Mouse (Mus musculus): Measurements from ENCODE around the gene Abcg5. TPM values are rescaled to one million over a fixed set of nuclear protein-coding genes. Genes with fewer than 3 reads are reported as not detected.

The Abcg5 gene
- polyA plus RNA-seq, 1 experiment from 2014 or later, result 1.8 TPM

DNA sequence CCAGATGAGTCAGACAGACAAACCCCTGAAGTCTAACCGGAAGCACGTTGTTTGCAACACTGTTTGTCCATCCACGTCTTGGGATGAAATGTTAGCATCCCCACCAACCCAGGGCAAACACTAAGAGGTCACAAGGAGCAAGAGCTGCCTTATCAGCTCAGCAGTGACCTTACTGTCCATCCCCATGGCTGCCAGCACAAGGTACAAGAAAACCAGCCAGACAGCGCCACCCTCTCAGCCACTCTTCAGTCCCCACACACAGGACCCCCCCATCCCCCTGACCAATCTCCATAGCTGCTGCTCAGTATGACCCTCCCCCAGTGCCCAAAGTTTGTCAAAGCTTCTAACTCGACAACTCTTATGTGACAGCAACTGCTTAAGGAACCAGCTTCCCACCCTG lies 34.6 kb upstream of the Abcg5 start:
- no peaks in the 10 kb centered on the region for H3K27me3 ChIP-seq (ENCODE audit: control insufficient read depth, insufficient read depth, low read length)

DNA sequence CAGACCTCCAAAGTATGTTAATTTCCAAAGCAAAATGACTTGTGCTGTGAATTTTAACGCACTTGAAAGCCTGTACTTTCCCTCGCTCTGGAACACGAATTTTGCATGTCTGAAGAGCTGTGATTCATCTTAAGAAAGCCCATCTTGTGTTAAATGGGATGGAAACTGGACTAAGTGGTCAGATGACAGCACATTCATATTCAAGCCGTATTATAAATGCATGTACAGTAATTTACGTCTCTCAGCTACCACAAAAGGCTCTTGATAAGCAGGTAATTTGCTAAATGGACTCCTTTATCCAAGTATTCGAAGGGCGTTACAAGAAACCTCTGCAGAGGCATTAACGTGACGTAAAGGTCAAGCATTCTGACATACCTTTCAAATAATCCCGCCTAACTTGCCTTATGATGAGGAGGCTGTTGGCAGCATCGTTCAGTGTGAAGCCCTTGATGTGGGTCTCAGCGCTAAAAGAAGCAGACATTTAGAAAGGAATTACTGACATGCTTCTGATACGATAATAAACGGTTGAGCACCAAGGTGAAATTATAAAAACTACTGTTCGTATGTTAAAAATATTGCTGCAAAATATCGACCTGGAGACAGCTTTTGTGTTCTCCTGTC lies 33.6 kb upstream of the Abcg5 start:
- ATAC-seq (ENCODE audit: insufficient number of reproducible peaks, insufficient read depth, low FRiP score, low read depth), result no peak

More for the DNA sequence above, 34.6 kb upstream of the Abcg5 start:
- no peak for ATAC-seq (ENCODE audit: insufficient number of reproducible peaks, insufficient read depth, low FRiP score, low read depth)
- H3K4me3 ChIP-seq (ENCODE audit: low read depth, low read length), result no peak overlapping the region
- no peaks in the 10 kb centered on the region for H3K9me3 ChIP-seq (ENCODE audit: control insufficient read depth, low read depth, low read length)
- H3K4me1 ChIP-seq (ENCODE audit: control insufficient read depth, insufficient read depth, low read length), result 0 out of 2 replicates have a peak, but pooled peaks cover 3% of the 10 kb centered on the region
- no peak overlapping the region for H3K9ac ChIP-seq (replicated peaks; ENCODE audit: low read depth, low read length)
- H3K36me3 ChIP-seq (ENCODE audit: control insufficient read depth, insufficient read depth, low read length), result peaks cover 13% of the 10 kb centered on the region; the same call in 1 of the 2 replicates
- H3K4me2 ChIP-seq (replicated peaks; ENCODE audit: low read depth, low read length), result no peak overlapping the region
- H3K27ac ChIP-seq (ENCODE audit: low read length), result no peak overlapping the region
- 77% methylated on average over 5 of the region's 5 CpGs for WGBS

DNA sequence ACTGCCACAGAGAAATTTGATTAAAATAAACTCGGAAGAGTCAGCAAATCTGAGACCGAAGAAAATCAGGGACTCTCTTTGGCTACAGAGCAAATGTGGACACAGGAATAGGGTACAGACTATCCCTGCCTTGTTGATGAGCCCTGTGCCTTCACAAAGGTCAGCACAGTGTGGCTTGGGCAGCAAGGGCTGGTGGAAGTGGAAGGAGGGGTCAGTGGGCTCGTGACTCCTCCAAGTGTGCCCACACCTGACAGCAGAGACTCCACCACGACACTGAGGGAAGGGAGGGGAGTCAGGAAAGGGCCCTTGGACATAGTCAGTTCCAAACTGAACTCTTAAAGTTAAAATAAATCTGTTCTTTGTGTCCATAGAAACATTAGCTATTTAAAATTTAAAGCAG lies 32.1 kb upstream of the Abcg5 start:
- Histone ChIP-seq H3K27me3 (ENCODE audit: control insufficient read depth, insufficient read depth, low read length) (no peaks in the 10 kb centered on the region), H3K4me3 (ENCODE audit: low read depth, low read length) (no peak overlapping the region), H3K36me3 (ENCODE audit: control insufficient read depth, insufficient read depth, low read length) (peaks cover 12% of the 10 kb centered on the region; the same call in 1 of the 2 replicates), H3K4me2 (replicated peaks; ENCODE audit: low read depth, low read length) (no peak overlapping the region), H3K4me1 (ENCODE audit: control insufficient read depth, insufficient read depth, low read length) (0 out of 2 replicates have a peak, but pooled peaks cover 3% of the 10 kb centered on the region), H3K9ac (replicated peaks; ENCODE audit: low read depth, low read length) (no peak overlapping the region), H3K9me3 (ENCODE audit: control insufficient read depth, low read depth, low read length) (no peaks in the 10 kb centered on the region), H3K27ac (ENCODE audit: low read length) (no peak overlapping the region)
- ATAC-seq (ENCODE audit: insufficient number of reproducible peaks, insufficient read depth, low FRiP score, low read depth), result no peak
- 65% methylated on average over 4 of the region's 4 CpGs for WGBS

More for the DNA sequence above, 33.6 kb upstream of the Abcg5 start:
- H3K9me3 ChIP-seq (ENCODE audit: control insufficient read depth, low read depth, low read length), result no peaks in the 10 kb centered on the region
- H3K27me3 ChIP-seq (ENCODE audit: control insufficient read depth, insufficient read depth, low read length), result no peaks in the 10 kb centered on the region
- H3K4me2 ChIP-seq (replicated peaks; ENCODE audit: low read depth, low read length), result no peak overlapping the region
- H3K4me1 ChIP-seq (ENCODE audit: control insufficient read depth, insufficient read depth, low read length), result 0 out of 2 replicates have a peak, but pooled peaks cover 3% of the 10 kb centered on the region
- H3K36me3 ChIP-seq (ENCODE audit: control insufficient read depth, insufficient read depth, low read length), result peaks cover 9% of the 10 kb centered on the region; the same call in 1 of the 2 replicates
- WGBS, result 56% methylated on average over 16 of the region's 16 CpGs
- H3K4me3 ChIP-seq (ENCODE audit: low read depth, low read length), result no peak overlapping the region
- H3K27ac ChIP-seq (ENCODE audit: low read length), result no peak overlapping the region
- H3K9ac ChIP-seq (replicated peaks; ENCODE audit: low read depth, low read length), result no peak overlapping the region

DNA sequence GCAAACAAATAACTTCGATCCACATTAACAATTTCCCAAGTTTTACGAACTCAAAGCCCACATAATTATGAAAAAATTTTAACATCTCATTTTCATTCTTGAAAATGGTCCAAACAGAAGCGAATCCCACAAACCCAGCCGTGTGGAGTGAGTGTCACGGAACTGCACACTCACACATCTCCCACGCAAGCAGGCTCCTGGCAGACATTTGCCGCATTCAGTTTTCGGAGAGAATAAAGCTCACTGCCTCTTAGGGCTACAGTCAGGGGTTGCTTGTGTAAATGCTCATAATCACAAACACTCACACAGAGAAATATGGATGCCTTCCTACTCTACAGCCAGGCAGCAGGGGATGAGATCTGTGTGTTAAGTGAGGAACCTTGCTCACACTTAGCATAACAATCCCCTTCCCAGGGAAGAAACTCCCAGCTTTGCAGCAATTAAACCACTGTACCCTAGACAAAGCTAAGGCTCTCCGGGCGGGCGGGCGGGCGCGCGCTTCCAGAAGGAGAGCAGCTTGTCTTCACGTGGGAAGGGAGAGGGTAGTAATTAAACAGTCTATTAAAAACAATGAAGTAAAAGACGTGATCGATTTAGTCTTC lies 30.9 kb upstream of the Abcg5 start:
- no peak for ATAC-seq (ENCODE audit: insufficient number of reproducible peaks, insufficient read depth, low FRiP score, low read depth)
- Histone ChIP-seq H3K36me3 (ENCODE audit: control insufficient read depth, insufficient read depth, low read length) (peaks cover 15% of the 10 kb centered on the region; the same call in 1 of the 2 replicates), H3K9me3 (ENCODE audit: control insufficient read depth, low read depth, low read length) (no peaks in the 10 kb centered on the region), H3K27ac (ENCODE audit: low read length) (no peak overlapping the region), H3K27me3 (ENCODE audit: control insufficient read depth, insufficient read depth, low read length) (no peaks in the 10 kb centered on the region), H3K4me1 (ENCODE audit: control insufficient read depth, insufficient read depth, low read length) (peaks cover 3% of the 10 kb centered on the region; the same call in 1 of the 2 replicates), H3K4me3 (ENCODE audit: low read depth, low read length) (no peak overlapping the region), H3K4me2 (replicated peaks; ENCODE audit: low read depth, low read length) (no peak overlapping the region), H3K9ac (replicated peaks; ENCODE audit: low read depth, low read length) (no peak overlapping the region)
- 91% methylated on average over 18 of the region's 18 CpGs for WGBS

DNA sequence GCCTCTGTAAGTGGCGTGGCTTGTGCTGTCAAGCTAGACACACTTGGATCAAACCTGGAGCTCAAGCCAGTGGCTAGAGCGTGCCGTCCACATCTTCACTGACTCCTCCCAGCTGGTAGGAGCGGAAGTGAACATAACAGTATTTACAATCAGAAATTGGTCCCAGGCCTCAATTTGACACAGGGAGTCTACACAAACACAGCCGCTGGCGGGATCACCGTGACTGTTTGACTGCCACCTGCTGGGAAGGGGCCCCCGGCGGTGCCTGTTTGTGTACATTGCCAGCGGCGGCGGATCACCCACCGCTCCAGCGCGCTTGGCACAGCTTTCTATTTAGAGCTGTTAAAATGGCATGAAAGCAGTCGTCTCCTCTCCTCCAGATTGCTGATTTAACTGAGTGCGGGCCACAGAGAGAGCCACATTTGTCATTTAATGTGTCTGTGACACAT lies 26.6 kb upstream of the Abcg5 start:
- no peak overlapping the region for H3K27ac ChIP-seq (ENCODE audit: low read length)
- peaks cover 13% of the 10 kb centered on the region for H3K36me3 ChIP-seq (ENCODE audit: control insufficient read depth, insufficient read depth, low read length)
- no peak overlapping the region for H3K9ac ChIP-seq (replicated peaks; ENCODE audit: low read depth, low read length)
- ATAC-seq (ENCODE audit: insufficient number of reproducible peaks, insufficient read depth, low FRiP score, low read depth), result no peak
- H3K9me3 ChIP-seq (ENCODE audit: control insufficient read depth, low read depth, low read length), result no peaks in the 10 kb centered on the region
- no peak overlapping the region for H3K4me3 ChIP-seq (ENCODE audit: low read depth, low read length)
- H3K4me1 ChIP-seq (ENCODE audit: control insufficient read depth, insufficient read depth, low read length), result peaks cover 1% of the 10 kb centered on the region; the same call in 1 of the 2 replicates
- no peaks in the 10 kb centered on the region for H3K27me3 ChIP-seq (ENCODE audit: control insufficient read depth, insufficient read depth, low read length)
- H3K4me2 ChIP-seq (replicated peaks; ENCODE audit: low read depth, low read length), result no peak overlapping the region
- 64% methylated on average over 17 of the region's 17 CpGs for WGBS

DNA sequence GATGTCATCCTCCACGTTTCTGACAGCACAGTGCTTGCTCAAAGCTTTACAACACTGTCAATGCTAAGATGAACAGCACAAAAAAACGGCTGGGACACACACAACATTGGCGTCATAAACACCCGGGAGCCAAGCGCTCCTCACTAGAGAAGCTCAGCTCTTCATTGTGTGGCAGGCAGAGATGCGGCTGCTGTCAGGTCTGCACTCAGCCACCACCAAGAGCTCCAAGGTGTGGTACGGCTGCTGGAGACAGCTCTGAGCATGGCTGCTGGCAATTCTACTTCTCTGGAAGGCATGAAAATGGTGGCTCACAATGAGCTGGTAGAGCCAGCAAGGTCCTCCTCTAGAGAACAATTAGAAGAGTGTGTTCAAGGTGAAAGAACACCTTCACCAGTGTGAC lies 26.0 kb upstream of the Abcg5 start:
- Histone ChIP-seq H3K27ac (ENCODE audit: low read length) (no peak overlapping the region), H3K27me3 (ENCODE audit: control insufficient read depth, insufficient read depth, low read length) (no peaks in the 10 kb centered on the region), H3K9ac (replicated peaks; ENCODE audit: low read depth, low read length) (no peak overlapping the region), H3K9me3 (ENCODE audit: control insufficient read depth, low read depth, low read length) (no peaks in the 10 kb centered on the region), H3K4me1 (ENCODE audit: control insufficient read depth, insufficient read depth, low read length) (no peaks in the 10 kb centered on the region; the same call in 1 of the 2 replicates), H3K4me3 (ENCODE audit: low read depth, low read length) (no peak overlapping the region), H3K4me2 (replicated peaks; ENCODE audit: low read depth, low read length) (no peak overlapping the region), H3K36me3 (ENCODE audit: control insufficient read depth, insufficient read depth, low read length) (peaks cover 13% of the 10 kb centered on the region)
- 77% methylated on average over 7 of the region's 7 CpGs for WGBS
- no peak for ATAC-seq (ENCODE audit: insufficient number of reproducible peaks, insufficient read depth, low FRiP score, low read depth)

DNA sequence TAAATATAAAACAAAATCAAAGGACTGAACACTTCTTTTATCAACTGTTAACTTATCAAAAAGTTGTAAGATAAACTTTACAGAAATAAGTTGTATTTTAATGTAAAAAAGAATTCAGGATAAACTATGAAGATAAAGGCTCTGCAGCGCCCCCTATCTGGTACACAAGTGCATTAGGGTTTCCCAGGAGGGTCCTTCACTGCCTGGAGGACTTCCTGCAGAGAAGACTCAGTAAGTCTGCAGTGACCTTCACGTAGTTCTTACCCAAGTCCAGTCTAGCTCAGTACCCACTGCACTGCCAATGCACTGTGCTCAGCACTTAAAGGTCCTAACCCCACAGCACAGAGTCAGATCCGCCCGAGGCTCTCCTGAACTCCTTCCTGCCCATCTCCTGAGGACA lies 24.6 kb upstream of the Abcg5 start:
- Histone ChIP-seq H3K4me3 (ENCODE audit: low read depth, low read length) (no peak overlapping the region), H3K4me1 (ENCODE audit: control insufficient read depth, insufficient read depth, low read length) (no peaks in the 10 kb centered on the region; the same call in 1 of the 2 replicates), H3K27ac (ENCODE audit: low read length) (no peak overlapping the region), H3K27me3 (ENCODE audit: control insufficient read depth, insufficient read depth, low read length) (no peaks in the 10 kb centered on the region), H3K36me3 (ENCODE audit: control insufficient read depth, insufficient read depth, low read length) (peaks cover 13% of the 10 kb centered on the region), H3K9ac (replicated peaks; ENCODE audit: low read depth, low read length) (no peak overlapping the region), H3K9me3 (ENCODE audit: control insufficient read depth, low read depth, low read length) (no peaks in the 10 kb centered on the region), H3K4me2 (replicated peaks; ENCODE audit: low read depth, low read length) (no peak overlapping the region)
- 70% methylated on average over 4 of the region's 4 CpGs for WGBS
- ATAC-seq (ENCODE audit: insufficient number of reproducible peaks, insufficient read depth, low FRiP score, low read depth), result no peak

DNA sequence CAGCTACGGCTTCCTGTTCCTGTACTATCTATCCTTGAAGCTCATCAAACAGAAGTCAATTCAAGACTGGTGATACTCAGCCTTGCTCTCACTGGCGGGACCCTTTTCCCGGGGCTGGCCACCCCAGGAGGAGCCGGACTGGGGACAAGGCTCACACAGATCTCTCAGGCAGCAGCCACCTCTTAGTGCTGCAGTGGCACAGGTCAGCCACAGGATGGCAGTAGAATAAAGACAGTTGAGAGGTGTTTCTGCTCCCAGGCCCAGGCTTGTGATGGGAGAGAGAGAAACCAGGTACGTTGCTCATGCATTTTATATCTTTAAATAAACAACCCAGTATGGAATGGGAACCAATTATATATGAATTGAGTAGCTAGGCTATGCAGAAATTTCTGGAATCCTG lies 15.9 kb upstream of the Abcg5 start:
- Histone ChIP-seq H3K4me1 (ENCODE audit: control insufficient read depth, insufficient read depth, low read length) (peaks cover 2% of the 10 kb centered on the region; the same call in 1 of the 2 replicates), H3K27me3 (ENCODE audit: control insufficient read depth, insufficient read depth, low read length) (no peaks in the 10 kb centered on the region), H3K36me3 (ENCODE audit: control insufficient read depth, insufficient read depth, low read length) (no peaks in the 10 kb centered on the region; the same call in 1 of the 2 replicates), H3K4me2 (replicated peaks; ENCODE audit: low read depth, low read length) (no peak overlapping the region), H3K9ac (replicated peaks; ENCODE audit: low read depth, low read length) (no peak overlapping the region), H3K27ac (ENCODE audit: low read length) (no peak overlapping the region), H3K4me3 (ENCODE audit: low read depth, low read length) (no peak overlapping the region), H3K9me3 (ENCODE audit: control insufficient read depth, low read depth, low read length) (no peaks in the 10 kb centered on the region)
- WGBS, result 31% methylated on average over 5 of the region's 5 CpGs
- ATAC-seq (ENCODE audit: insufficient number of reproducible peaks, insufficient read depth, low FRiP score, low read depth), result peak; percentile 46; the same call in 1 of the 2 replicates
